Mouse (Mus musculus) small intestine, adult 2 months (tissue): ENCODE results near the gene Gm20696. TPM values are rescaled to one million over a fixed set of nuclear protein-coding genes. Genes with fewer than 3 reads are reported as not detected.
A peak's percentile ranks its signal among the peaks of the same experiment; 100 is the strongest.

Experiments
- H3K27ac ChIP-seq: fragments of 200-500 bp; 2 replicates; pipeline ENCODE4 v1.5.1; 2012; ENCODE audit warnings: low read depth, low read length, control low read depth, inconsistent platforms; ENCODE audit not compliant: insufficient read depth
- H3K27me3 ChIP-seq: fragments of 200-500 bp; 2 replicates; pipeline ENCODE4 v1.6.1; 2012; ENCODE audit warnings: mild to moderate bottlenecking, moderate library complexity, low read length, inconsistent platforms; ENCODE audit not compliant: control insufficient read depth, insufficient read depth
- H3K36me3 ChIP-seq: fragments of 200-500 bp; 2 replicates; pipeline ENCODE4 v1.6.1; 2012; ENCODE audit warnings: mild to moderate bottlenecking, low read length, control low read depth, inconsistent platforms; ENCODE audit not compliant: control insufficient read depth, insufficient read depth
- H3K4me1 ChIP-seq: fragments of 200-500 bp; 2 replicates; pipeline ENCODE4 v1.6.1; 2012; ENCODE audit warnings: low read length, inconsistent platforms, mixed read lengths; ENCODE audit not compliant: control insufficient read depth, insufficient read depth, insufficient read length
- H3K4me3 ChIP-seq: fragments of 200-500 bp; 2 replicates; pipeline ENCODE4 v1.5.1; 2012; ENCODE audit warnings: low read depth, mild to moderate bottlenecking, control low read depth, inconsistent platforms, low read length, moderate library complexity
- CTCF ChIP-seq: fragments of 200-500 bp; IDR thresholded peaks from 2 replicates; pipeline ENCODE4 v1.5.1; 2012; ENCODE audit warnings: low read depth, mild to moderate bottlenecking, control low read depth, inconsistent platforms, low read length, moderate library complexity, mixed read lengths; ENCODE audit not compliant: insufficient replicate concordance, insufficient read length; ENCODE audit errors: extremely low read depth
- POLR2A ChIP-seq: fragments of 200-500 bp; IDR thresholded peaks from 2 replicates; pipeline ENCODE4 v1.6.1; 2012; ENCODE audit warnings: low read depth, mild to moderate bottlenecking, control low read depth, inconsistent platforms, low read length, moderate library complexity
- WGBS: fragments of 180-500 bp; shearing (Covaris S2); methylation state at CpG from one replicate; pipeline ENCODE4 v1.1.7; 2018; 5-methylcytosine and 5-hydroxymethylcytosine counted together
- polyA plus RNA-seq: library from polyadenylated mRNA; depleted of rRNA; stranded (reverse); fragments of >200 nt; gene quantifications from 2 replicates; pipeline ENCODE4 v1.2.3, GENCODE M21; 2012

Gene Gm20696
- polyA plus RNA-seq, 1 experiment = 0.57 TPM

- peaks cover 17% of the 10 kb centered on the region; the same call in 1 of the 2 replicates for H3K4me1 ChIP-seq
- TF ChIP-seq CTCF (peak; percentile 32; the same call in 1 of the 2 replicates), POLR2A (no peak)
- H3K27ac ChIP-seq = peak overlapping the region; percentile 50; the same call in 1 of the 2 replicates
- no peak overlapping the region for H3K4me3 ChIP-seq
- H3K27me3 ChIP-seq = no peaks in the 10 kb centered on the region
- 74% methylated on average over 12 of the region's 12 CpGs for WGBS
- no peaks in the 10 kb centered on the region for H3K36me3 ChIP-seq
Observed at GRCm38 (mm10) chr6:99485884-99486640, 180.5 kb downstream of the Gm20696 start.

GRCm38 (mm10) chr6:99485217-99485883 lies 181.2 kb downstream of the Gm20696 start:
- no peaks in the 10 kb centered on the region for H3K27me3 ChIP-seq

GRCm38 (mm10) chr6:99484884-99485216 lies 181.7 kb downstream of the Gm20696 start:
- 4% methylated on average over 8 of the region's 8 CpGs for WGBS
- H3K27ac ChIP-seq = peak overlapping the region; percentile 50
- H3K4me1 ChIP-seq = peaks cover 15% of the 10 kb centered on the region; the same call in 1 of the 2 replicates
- TF ChIP-seq CTCF = no peak
- no peak for TF ChIP-seq POLR2A
- H3K4me3 ChIP-seq = peak overlapping the region; percentile 37
- no peaks in the 10 kb centered on the region for H3K36me3 ChIP-seq
- H3K27me3 ChIP-seq = no peaks in the 10 kb centered on the region

More at GRCm38 (mm10) chr6:99485217-99485883, 181.2 kb downstream of the Gm20696 start:
- no peaks in the 10 kb centered on the region for H3K36me3 ChIP-seq
- H3K27ac ChIP-seq = peak overlapping the region; percentile 50
- peaks cover 16% of the 10 kb centered on the region; the same call in 1 of the 2 replicates for H3K4me1 ChIP-seq
- H3K4me3 ChIP-seq = peak overlapping the region; percentile 37
- WGBS = 19% methylated on average over 20 of the region's 20 CpGs
- TF ChIP-seq CTCF (no peak), POLR2A (no peak)

DNA sequence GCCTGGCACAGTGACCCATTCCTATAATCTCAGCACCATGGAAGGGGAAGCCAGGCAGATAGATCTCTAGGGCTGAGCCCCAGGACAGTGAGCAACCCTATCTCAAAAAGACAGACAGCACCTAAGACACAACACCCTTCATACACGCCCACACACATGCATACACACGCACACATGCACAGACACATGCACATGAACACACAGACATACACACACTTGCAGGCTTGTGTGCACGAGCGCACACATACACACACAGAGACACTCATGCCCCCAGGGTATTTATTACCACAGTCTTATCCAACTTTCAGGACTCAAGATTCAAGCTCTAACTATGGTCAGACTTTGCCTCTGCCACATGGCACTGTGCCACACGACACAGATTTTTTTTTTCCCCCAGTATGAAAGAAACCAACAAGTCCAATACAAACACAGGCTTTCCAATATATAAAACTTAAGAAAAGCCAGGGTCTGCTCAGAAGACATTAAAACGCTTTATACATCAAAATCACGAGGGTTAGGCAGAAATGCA lies 182.3 kb downstream of the Gm20696 start:
- H3K4me1 ChIP-seq = peaks cover 15% of the 10 kb centered on the region; the same call in 1 of the 2 replicates
- H3K27ac ChIP-seq = no peak overlapping the region
- TF ChIP-seq CTCF (no peak), POLR2A (no peak)
- no peak overlapping the region for H3K4me3 ChIP-seq
- H3K27me3 ChIP-seq = no peaks in the 10 kb centered on the region
- no peaks in the 10 kb centered on the region for H3K36me3 ChIP-seq
- 30% methylated on average over 7 of the region's 7 CpGs for WGBS

GRCm38 (mm10) chr6:99483556-99483955 lies 183.0 kb downstream of the Gm20696 start:
- Histone ChIP-seq H3K4me1 (peaks cover 15% of the 10 kb centered on the region; the same call in 1 of the 2 replicates), H3K36me3 (no peaks in the 10 kb centered on the region), H3K4me3 (no peak overlapping the region), H3K27me3 (no peaks in the 10 kb centered on the region), H3K27ac (no peak overlapping the region)
- TF ChIP-seq CTCF (no peak), POLR2A (no peak)
- WGBS = 90% methylated on average over 10 of the region's 10 CpGs

GRCm38 (mm10) chr6:99481568-99481967 lies 185.0 kb downstream of the Gm20696 start:
- Histone ChIP-seq H3K36me3 (no peaks in the 10 kb centered on the region), H3K27ac (no peak overlapping the region), H3K4me1 (peaks cover 15% of the 10 kb centered on the region; the same call in 1 of the 2 replicates), H3K27me3 (no peaks in the 10 kb centered on the region), H3K4me3 (no peak overlapping the region)
- WGBS = 80% methylated on average over 7 of the region's 7 CpGs
- TF ChIP-seq POLR2A = no peak
- TF ChIP-seq CTCF = no peak

GRCm38 (mm10) chr6:99478873-99479650 lies 187.5 kb downstream of the Gm20696 start:
- H3K4me1 ChIP-seq = peaks cover under 1% of the 10 kb centered on the region; the same call in 1 of the 2 replicates
- no peak overlapping the region for H3K4me3 ChIP-seq
- H3K36me3 ChIP-seq = no peaks in the 10 kb centered on the region
- 95% methylated on average over 13 of the region's 13 CpGs for WGBS
- H3K27me3 ChIP-seq = no peaks in the 10 kb centered on the region
- no peak for TF ChIP-seq CTCF
- no peak for TF ChIP-seq POLR2A
- no peak overlapping the region for H3K27ac ChIP-seq
